Mouse (Mus musculus): Measurements from ENCODE around the gene Rab39.
A peak's percentile ranks its signal among the peaks of the same experiment; 100 is the strongest.

Gene Rab39

DNA sequence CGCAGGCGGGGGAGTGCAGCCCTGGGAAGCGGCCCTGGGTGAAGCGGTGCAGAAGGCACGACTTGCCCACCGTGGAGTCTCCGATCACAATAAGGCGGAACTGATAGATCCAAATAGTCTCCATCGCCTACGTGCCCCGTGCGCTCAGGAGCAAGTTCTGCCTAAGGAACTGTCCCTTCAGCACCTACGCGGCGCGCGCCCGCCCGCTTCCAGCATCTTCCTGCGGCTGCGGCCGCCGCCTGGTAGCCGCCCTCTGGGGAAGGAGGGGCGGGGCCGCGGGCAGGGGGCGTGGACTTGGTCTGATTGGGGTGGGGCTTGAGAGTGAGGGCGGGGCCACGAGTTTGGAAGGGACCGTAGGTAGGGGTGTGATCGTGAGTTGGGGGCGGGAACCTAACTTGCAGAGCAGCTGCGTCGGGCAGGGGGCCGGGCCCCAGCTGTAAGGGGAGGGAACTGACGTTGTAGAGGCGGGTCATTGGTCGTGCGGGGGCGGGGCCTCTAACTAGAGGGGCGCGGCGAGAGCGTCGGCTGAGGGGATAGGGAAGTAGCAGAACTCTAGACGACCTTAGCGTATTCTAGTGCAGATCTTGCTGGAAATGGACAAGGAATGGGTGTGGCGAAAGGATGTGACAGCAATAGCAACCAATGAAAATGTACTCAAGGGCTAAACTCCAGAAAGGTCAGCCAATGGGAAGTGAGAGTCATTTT lies at the start of gene Rab39:
Gene Rab39 (minus strand): TSS at position 241 of the 705 bp plus-strand sequence.
- peak; percentile 67 for DNase-seq (ENCODE audit: low read depth, low spot score)

- no peak for DNase-seq (ENCODE audit: low read depth, low spot score)
Observed at GRCm38 (mm10) chr9:53754801-53755200, 48.8 kb upstream of the Rab39 start.

DNA sequence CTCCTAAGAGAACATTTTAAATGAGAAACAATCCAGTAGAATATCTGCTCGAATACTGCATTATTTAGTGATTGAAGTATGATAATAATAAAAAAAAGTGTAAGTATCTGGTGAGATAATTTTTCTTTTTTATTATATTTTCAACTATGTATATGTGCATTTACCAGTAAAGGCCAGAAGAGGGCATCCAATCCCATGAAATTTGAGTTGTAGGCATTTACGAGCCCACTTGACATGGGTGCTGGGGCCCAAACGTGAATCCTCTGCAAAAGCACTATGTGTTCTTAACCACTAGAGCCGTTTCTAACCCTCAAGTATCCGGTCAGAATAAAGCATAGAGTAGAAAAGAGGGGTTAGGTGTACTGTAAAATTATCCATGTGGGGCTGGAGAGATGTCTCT lies 44.9 kb upstream of the Rab39 start:
- no peak for DNase-seq (ENCODE audit: low read depth, low spot score)

GRCm38 (mm10) chr9:53750411-53750810 lies 44.4 kb upstream of the Rab39 start:
- DNase-seq (ENCODE audit: low read depth, low spot score) = no peak

- DNase-seq (ENCODE audit: low read depth, low spot score) = no peak
Observed at GRCm38 (mm10) chr9:53740829-53741404, 34.9 kb upstream of the Rab39 start.

DNA sequence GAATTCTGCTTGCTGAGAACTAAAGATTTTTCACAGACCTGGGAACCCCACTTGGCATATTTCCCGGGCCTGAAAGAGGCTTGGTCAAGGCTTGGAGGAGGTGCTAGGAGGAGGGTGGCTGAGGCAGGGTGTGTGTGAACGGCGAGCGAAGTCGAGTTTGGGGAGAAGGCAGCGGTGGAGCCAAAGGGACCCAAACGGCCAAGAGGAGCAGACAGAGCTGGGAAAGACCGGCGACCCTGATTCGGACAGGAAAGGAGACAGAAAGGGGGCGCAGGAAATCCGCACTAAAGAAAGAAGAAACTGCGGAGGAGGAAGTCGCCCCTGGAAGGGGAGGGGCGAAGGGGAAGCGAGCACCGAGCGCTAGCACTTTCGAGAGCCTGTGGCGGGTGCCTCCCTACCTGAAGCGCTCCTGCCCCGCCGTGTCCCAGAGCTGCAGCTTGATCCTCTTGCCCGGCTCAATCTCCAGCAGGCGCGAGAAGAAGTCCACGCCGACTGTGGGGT lies 491 bp downstream of the Rab39 start:
- DNase-seq (ENCODE audit: low read depth, low spot score) = no peak

GRCm38 (mm10) chr9:53702991-53703390 lies 3.0 kb downstream of the Rab39 start:
- no peak for DNase-seq (ENCODE audit: low read depth, low spot score)

- DNase-seq (ENCODE audit: low read depth, low spot score) = no peak
Observed at GRCm38 (mm10) chr9:53700496-53700895, 5.5 kb downstream of the Rab39 start.

GRCm38 (mm10) chr9:53695846-53696245 lies 10.2 kb downstream of the Rab39 start:
- DNase-seq (ENCODE audit: low read depth, low spot score) = no peak

DNA sequence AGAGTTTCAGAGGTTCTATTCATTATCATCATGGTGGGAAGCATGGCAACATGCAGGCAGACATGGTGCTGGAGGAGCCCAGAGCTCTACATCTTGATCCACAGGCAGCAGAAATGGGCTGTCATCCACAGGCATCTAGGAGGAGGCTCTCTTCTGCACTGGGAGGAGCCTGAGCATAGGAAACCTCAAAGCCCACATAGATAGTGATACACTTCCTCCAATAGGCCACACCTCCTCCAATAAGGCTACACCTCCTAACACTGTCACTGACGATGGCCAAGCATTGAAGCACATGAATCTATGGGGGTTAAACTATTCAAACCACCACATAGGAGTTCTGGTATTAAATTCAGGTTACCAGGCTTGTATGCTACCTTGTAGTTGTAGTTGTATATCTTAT lies 12.3 kb downstream of the Rab39 start:
- no peak for DNase-seq (ENCODE audit: low read depth, low spot score)

DNA sequence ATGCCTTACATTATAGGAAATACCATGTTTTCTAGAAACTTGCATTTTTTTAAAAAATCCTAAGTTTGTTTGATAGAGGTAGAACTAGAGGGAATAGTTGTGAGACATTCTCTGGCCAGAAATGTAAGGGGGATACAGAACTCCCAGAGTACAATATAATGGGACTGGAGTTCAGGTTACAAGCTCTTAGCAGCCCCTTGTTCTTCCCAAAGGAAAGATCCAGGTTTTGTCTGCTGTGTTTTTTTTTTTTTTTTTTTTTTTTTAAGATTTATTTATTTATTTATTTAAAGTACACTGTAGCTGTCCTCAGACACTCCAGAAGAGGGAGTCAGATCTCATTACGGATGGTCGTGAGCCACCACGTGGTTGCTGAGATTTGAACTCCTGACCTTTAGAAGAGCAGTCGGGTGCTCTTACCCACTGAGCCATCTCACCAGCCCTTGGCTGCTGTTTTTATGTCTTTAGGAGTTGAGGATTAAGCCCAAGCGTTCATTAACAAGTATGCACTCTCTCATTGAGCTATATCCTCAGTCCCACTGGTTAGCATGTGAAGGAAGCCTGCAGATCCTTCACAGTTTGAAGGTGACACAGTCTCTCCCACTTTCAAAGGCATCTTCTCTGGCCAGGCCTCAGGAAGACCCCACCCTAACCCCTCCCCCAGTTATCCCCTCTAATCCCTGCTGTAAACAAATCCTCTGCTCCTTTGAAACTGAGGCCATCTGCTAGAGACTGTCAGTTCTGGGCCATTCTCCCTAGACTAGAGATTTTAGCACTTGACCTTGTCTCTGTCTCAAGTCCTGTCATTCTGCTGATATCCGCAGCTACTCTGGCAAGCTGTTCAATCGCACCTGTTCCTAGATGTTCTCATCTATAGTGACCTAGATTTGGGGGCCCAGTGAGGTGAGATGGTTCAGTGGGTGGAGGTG lies 14.0 kb downstream of the Rab39 start:
- DNase-seq (ENCODE audit: low read depth, low spot score) = no peak

- no peak for DNase-seq (ENCODE audit: low read depth, low spot score)
Observed at GRCm38 (mm10) chr9:53680851-53681250, 25.2 kb downstream of the Rab39 start.

- DNase-seq (ENCODE audit: low read depth, low spot score) = no peak
Observed at GRCm38 (mm10) chr9:53676921-53677320, 29.1 kb downstream of the Rab39 start.

- peak; percentile 70 for DNase-seq (ENCODE audit: low read depth, low spot score)
Observed at GRCm38 (mm10) chr9:53673571-53673970, 32.5 kb downstream of the Rab39 start.

- DNase-seq (ENCODE audit: low read depth, low spot score) = no peak
Observed at GRCm38 (mm10) chr9:53669680-53670219, 36.3 kb downstream of the Rab39 start, which contains the start of gene Cul5. Gene Cul5 (minus strand): TSS chr9:53670014.

GRCm38 (mm10) chr9:53667020-53667669 lies 38.9 kb downstream of the Rab39 start:
- DNase-seq (ENCODE audit: low read depth, low spot score) = peak; percentile 90

GRCm38 (mm10) chr9:53666665-53667019 lies 39.4 kb downstream of the Rab39 start:
- no peak for DNase-seq (ENCODE audit: low read depth, low spot score)

GRCm38 (mm10) chr9:53665428-53665827 lies 40.6 kb downstream of the Rab39 start:
- no peak for DNase-seq (ENCODE audit: low read depth, low spot score)

- no peak for DNase-seq (ENCODE audit: low read depth, low spot score)
Observed at GRCm38 (mm10) chr9:53664819-53665218, 41.2 kb downstream of the Rab39 start.

GRCm38 (mm10) chr9:53634796-53635195 lies 71.2 kb downstream of the Rab39 start:
- DNase-seq (ENCODE audit: low read depth, low spot score) = no peak

All from retina, postnatal 7 days (tissue).